Mouse (Mus musculus) ES-E14 (cell line): ENCODE measurements around the gene Btbd6. TPM values are rescaled to one million over a fixed set of nuclear protein-coding genes. Genes with fewer than 3 reads are reported as not detected.
A peak's percentile ranks its signal among the peaks of the same experiment; 100 is the strongest.

Experiments
- DNase-seq: peaks from one replicate; pipeline ENCODE4 v3.0.0-alpha.2; 2013; ENCODE audit warnings: low read depth, low spot score
- H3K27ac ChIP-seq: 2 replicates; pipeline ENCODE4 v1.5.1; 2012; ENCODE audit warnings: low read depth, mild to moderate bottlenecking, low read length, moderate library complexity, mixed read lengths; ENCODE audit not compliant: poor library complexity, insufficient read depth, severe bottlenecking
- H3K36me3 ChIP-seq: 2 replicates; pipeline ENCODE4 v1.6.1; 2012; ENCODE audit warnings: mild to moderate bottlenecking, low read length, moderate library complexity, mixed read lengths; ENCODE audit not compliant: control insufficient read depth, poor library complexity, insufficient read depth, severe bottlenecking
- H3K4me1 ChIP-seq, 2 experiments: fragments of 150-350 bp in 1 of 2; sonication (generic) in 1 of 2; 2 replicates each; pipeline ENCODE4 v1.6.1; 2012; ENCODE audit warnings: low read length in 2 of 2, mild to moderate bottlenecking in 1 of 2, mixed read lengths in 1 of 2; ENCODE audit not compliant: control insufficient read depth in 2 of 2, insufficient read depth in 2 of 2, poor library complexity in 1 of 2
- H3K4me3 ChIP-seq, 2 experiments: fragments of 150-350 bp in 1 of 2; sonication (generic) in 1 of 2; 2 replicates each; pipeline ENCODE4 v1.5.1; 2012; ENCODE audit warnings: low read length in 2 of 2, low read depth in 1 of 2, mild to moderate bottlenecking in 1 of 2, mixed read lengths in 1 of 2; ENCODE audit not compliant: insufficient read depth in 1 of 2, poor library complexity in 1 of 2, severe bottlenecking in 1 of 2
- H3K9ac ChIP-seq: 2 replicates; pipeline ENCODE4 v1.6.1; 2012; ENCODE audit warnings: low read depth, mild to moderate bottlenecking, low read length, mixed read lengths; ENCODE audit not compliant: poor library complexity, insufficient read depth, severe bottlenecking
- H3K9me3 ChIP-seq: fragments of 150-350 bp; sonication (generic); 2 replicates; pipeline ENCODE4 v1.6.1; 2012; ENCODE audit warnings: low read depth, mild to moderate bottlenecking, low read length; ENCODE audit not compliant: control insufficient read depth, insufficient read depth
- CHD2 ChIP-seq: IDR thresholded peaks from 2 replicates; pipeline ENCODE4 v1.6.1; 2014; ENCODE audit warnings: mild to moderate bottlenecking, low read depth, low read length, inconsistent platforms
- HCFC1 ChIP-seq: IDR thresholded peaks from 2 replicates; pipeline ENCODE4 v1.6.1; 2012; ENCODE audit warnings: low read length, inconsistent platforms, borderline replicate concordance; ENCODE audit not compliant: insufficient read depth
- MAFK ChIP-seq: IDR thresholded peaks from 2 replicates; pipeline ENCODE4 v1.6.1; 2014; ENCODE audit warnings: mild to moderate bottlenecking, low read depth, low read length, inconsistent platforms; ENCODE audit not compliant: insufficient read depth
- ZC3H11A ChIP-seq: IDR thresholded peaks from 2 replicates; pipeline ENCODE4 v1.6.1; 2012; ENCODE audit warnings: low read depth, mild to moderate bottlenecking, inconsistent platforms, low read length, borderline replicate concordance
- ZNF384 ChIP-seq: IDR thresholded peaks from 2 replicates; pipeline ENCODE4 v1.6.1; 2012; ENCODE audit warnings: low read depth, low read length, inconsistent platforms
- in situ Hi-C, 2 experiments: fragments of 600-800 bp; cut with MboI; formaldehyde crosslinking; loops; one replicate each; pipeline ENCODE4 v1.15.1; 2025; ENCODE audit warnings: low sequenced_read_pairs in 2 of 2, inconsistent platforms in 1 of 2; ENCODE audit not compliant: unreplicated experiment in 2 of 2
- total RNA-seq: library from RNA; depleted of rRNA; stranded (reverse); fragments of 300-350 nt; gene quantifications from 2 replicates; pipeline ENCODE4 v1.2.3, GENCODE M21; 2012

Gene Btbd6
- total RNA-seq, 1 experiment, result 13.4 TPM

GRCm38 (mm10) chr12:112951150-112951842 is 25.0 kb upstream of the Btbd6 start:
- peaks cover 1 to 16% of the 10 kb centered on the region in 2 experiments; a peak in 3 of 4 replicates for H3K4me1 ChIP-seq

GRCm38 (mm10) chr12:112952433-112952832 is 23.8 kb upstream of the Btbd6 start:
- no peak for DNase-seq
- Histone ChIP-seq H3K9me3 (no peaks in the 10 kb centered on the region), H3K27ac (no peak overlapping the region), H3K9ac (no peak overlapping the region), H3K4me3 (no peak overlapping the region), H3K36me3 (no peaks in the 10 kb centered on the region), H3K4me1 (peaks cover 0 to 7% of the 10 kb centered on the region in 2 experiments; a peak in 2 of 4 replicates)
- in situ Hi-C loops, result no loop called here
- TF ChIP-seq ZC3H11A, result no peak
- TF ChIP-seq CHD2, result no peak
- no peak for TF ChIP-seq MAFK
- no peak for TF ChIP-seq ZNF384
- no peak for TF ChIP-seq HCFC1

More at GRCm38 (mm10) chr12:112951150-112951842, 25.0 kb upstream of the Btbd6 start:
- in situ Hi-C loops, result no loop called here
- H3K36me3 ChIP-seq, result no peaks in the 10 kb centered on the region
- no peak for DNase-seq
- TF ChIP-seq MAFK (no peak), ZNF384 (0 out of 2 replicates have a peak, but pooled peaks have one; percentile 40), CHD2 (no peak), HCFC1 (no peak), ZC3H11A (no peak)
- no peak overlapping the region for H3K27ac ChIP-seq
- H3K9ac ChIP-seq, result no peak overlapping the region
- H3K9me3 ChIP-seq, result no peaks in the 10 kb centered on the region
- no peak overlapping the region for H3K4me3 ChIP-seq

DNA sequence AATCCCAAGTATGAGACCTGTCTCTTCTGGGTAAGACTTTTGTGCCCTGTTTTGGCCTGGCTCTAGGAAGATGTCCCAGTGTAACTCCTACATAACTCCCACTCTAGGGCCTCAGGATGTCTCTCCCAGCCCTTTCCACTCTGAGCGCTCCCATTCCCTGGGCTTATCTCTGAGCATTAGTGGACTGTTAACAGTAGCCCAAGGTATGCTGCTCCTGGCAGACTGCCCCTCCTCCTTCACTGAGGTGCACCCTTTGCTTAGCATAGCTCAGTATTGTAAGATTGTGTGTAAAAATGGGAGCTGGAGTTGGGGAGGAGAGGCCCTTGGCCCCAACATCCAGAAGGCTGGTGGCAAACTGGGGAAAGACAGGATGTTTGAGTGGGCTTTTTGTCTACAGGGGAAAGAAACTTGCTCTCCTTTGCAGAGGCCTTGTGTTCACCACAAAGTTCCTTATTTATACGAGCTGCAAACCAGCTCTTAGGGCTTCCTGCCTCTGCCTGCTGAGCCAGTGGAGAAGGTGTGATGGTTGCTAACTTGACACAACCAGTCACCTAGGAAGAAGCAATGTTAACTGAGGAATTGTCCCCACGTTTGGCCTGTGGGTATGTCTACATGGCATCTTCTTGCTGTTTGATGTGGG is 23.2 kb upstream of the Btbd6 start:
- no peak overlapping the region for H3K27ac ChIP-seq
- in situ Hi-C loops, result no loop called here
- no peaks in the 10 kb centered on the region for H3K36me3 ChIP-seq
- no peak overlapping the region for H3K9ac ChIP-seq
- H3K9me3 ChIP-seq, result no peaks in the 10 kb centered on the region
- no peak overlapping the region for H3K4me3 ChIP-seq
- DNase-seq, result no peak
- peaks cover 0 to 4% of the 10 kb centered on the region in 2 experiments; a peak in 2 of 4 replicates for H3K4me1 ChIP-seq
- TF ChIP-seq CHD2 (no peak), ZC3H11A (no peak), MAFK (no peak), ZNF384 (no peak), HCFC1 (no peak)

- in situ Hi-C loops, result no loop called here
- no peak for DNase-seq
- Histone ChIP-seq H3K36me3 (peaks cover 3% of the 10 kb centered on the region; the same call in 1 of the 2 replicates), H3K9ac (no peak overlapping the region), H3K27ac (no peak overlapping the region), H3K9me3 (no peaks in the 10 kb centered on the region), H3K4me1 (peaks cover 0 to 2% of the 10 kb centered on the region in 2 experiments; a peak in 2 of 4 replicates), H3K4me3 (no peak overlapping the region)
- TF ChIP-seq CHD2 (no peak), ZNF384 (no peak), ZC3H11A (no peak), HCFC1 (no peak), MAFK (no peak)
These were observed 20.5 kb upstream of the Btbd6 start for GRCm38 (mm10) chr12:112955800-112956199.
